ENCODE assay signal across 11 mouse cellular contexts in genomic region chr17:26101478-26101877, GRCm38 (mm10). TPM values are rescaled to one million over a fixed set of nuclear protein-coding genes. Genes with fewer than 3 reads are reported as not detected.
DNase-seq lines count a peak whose midpoint lies in the region.
"Had no signal": no experiment of that assay in that cellular context is flagged by ENCODE, and none has a peak within 500 bp of the region (broad histone marks: within the 10 kb centered on the region; RNA-seq: fewer than 3 reads in every experiment).

No protein-coding gene starts in this region.

- H3K9me3 ChIP-seq in embryonic facial prominence, embryonic 10.5 days: no peaks in the 10 kb centered on the region
- H3K9me3 ChIP-seq: embryonic facial prominence, embryonic 12.5 days had no signal

- no peaks in the 10 kb centered on the region for H3K27me3 ChIP-seq in embryonic facial prominence, embryonic 10.5 days (replicated peaks; ENCODE audit: low read depth, poor library complexity, severe bottlenecking)
- H3K27me3 ChIP-seq: embryonic facial prominence, embryonic 12.5 days had no signal

- intact Hi-C loops in heart, postnatal 14 days (cut with DNase I): no loop called here

- no peak overlapping the region; the same call in 1 of the 2 replicates for H3K27ac ChIP-seq in embryonic facial prominence, embryonic 10.5 days (replicated peaks)
- H3K27ac ChIP-seq: embryonic facial prominence, embryonic 12.5 days had no signal

- DNase-seq in adrenal gland, adult 2 months: peak; percentile 32
- no peak for DNase-seq in adrenal gland, adult 18-20 months (ENCODE audit: low spot score in 2 of 2)
- peak; percentile 72 for DNase-seq in 3134 (ENCODE audit: extremely low read depth, insufficient read length, low spot score)
- peak; percentile 38 for DNase-seq in embryonic facial prominence, embryonic 10.5 days (ENCODE audit: low spot score)
- peak; percentile 76 to 93 for DNase-seq in kidney, postnatal 25 days
- no peak for DNase-seq in left cerebral cortex, adult 9 months (ENCODE audit: low spot score in 2 of 2)
- DNase-seq in layer of hippocampus, adult 9-10 months (ENCODE audit: low spot score): no peak
- no peak for DNase-seq in heart, postnatal 14 days
- DNase-seq: layer of hippocampus, postnatal 36 days; lung, postnatal 14 days had no signal

- H3K4me3 ChIP-seq in embryonic facial prominence, embryonic 10.5 days: no peak overlapping the region
- H3K4me3 ChIP-seq: embryonic facial prominence, embryonic 12.5 days had no signal

- WGBS in embryonic facial prominence, embryonic 10.5 days: 53% methylated on average over 4 of the region's 4 CpGs

- H3K4me1 ChIP-seq in embryonic facial prominence, embryonic 10.5 days: peaks cover 3% of the 10 kb centered on the region
- H3K4me1 ChIP-seq: embryonic facial prominence, embryonic 12.5 days had no signal

- H3K36me3 ChIP-seq in embryonic facial prominence, embryonic 10.5 days (replicated peaks): no peaks in the 10 kb centered on the region
- H3K36me3 ChIP-seq: embryonic facial prominence, embryonic 12.5 days had no signal

RNA-seq across cellular contexts. Expression of gene Nme4, which starts 6.1 kb away (rescaled TPM):
- total RNA-seq in adrenal gland, adult 2 months (2021): 1 to 10 TPM; 2.5 to 5.1 TPM
- polyA plus RNA-seq in adrenal gland, adult 2 months (2012; rRNA removed): 19.4 and 23.9 TPM in 2 replicates
- 1 to 10 TPM; 2.9 to 3.2 TPM for total RNA-seq in adrenal gland, adult 18-20 months (2021)
- 145 and 159 TPM in 2 replicates for polyA plus RNA-seq in embryonic facial prominence, embryonic 10.5 days (2016; fragmentation: Nextera tagmentation; extraction: Ambion mirVana)
- total RNA-seq in heart, postnatal 14 days (2021): 1 to 10 TPM; 3.1 to 3.6 TPM

RNA-seq across cellular contexts. Expression of gene Decr2, which starts 11.3 kb away (rescaled TPM):
- 10 to 100 TPM; 24.2 to 25.2 TPM for total RNA-seq in adrenal gland, adult 2 months (2021)
- 8.5 and 10.2 TPM in 2 replicates for polyA plus RNA-seq in adrenal gland, adult 2 months (2012; rRNA removed)
- total RNA-seq in adrenal gland, adult 18-20 months (2021): 10 to 100 TPM; 23.8 to 25.0 TPM
- 29.1 and 30.1 TPM in 2 replicates for polyA plus RNA-seq in embryonic facial prominence, embryonic 10.5 days (2016; fragmentation: Nextera tagmentation; extraction: Ambion mirVana)
- 10 to 100 TPM; 10.9 to 13.0 TPM for total RNA-seq in heart, postnatal 14 days (2021)

RNA-seq across cellular contexts. Expression of gene Tmem8, which starts 11.6 kb away (rescaled TPM):
- total RNA-seq in adrenal gland, adult 2 months (2021): 1 to 10 TPM; 7.8 to 8.4 TPM
- polyA plus RNA-seq in adrenal gland, adult 2 months (2012; rRNA removed): 25.4 and 26.9 TPM in 2 replicates
- 1 to 10 TPM; 6.4 to 7.6 TPM for total RNA-seq in adrenal gland, adult 18-20 months (2021)
- polyA plus RNA-seq in embryonic facial prominence, embryonic 10.5 days (2016; fragmentation: Nextera tagmentation; extraction: Ambion mirVana): 1.2 TPM in 2 replicates
- 1 to 10 TPM; 1.2 to 1.9 TPM for total RNA-seq in heart, postnatal 14 days (2021)

RNA-seq across cellular contexts. Expression of gene Mrpl28, which starts 21.8 kb away (rescaled TPM):
- 10 to 100 TPM; 77.7 to 87.8 TPM for total RNA-seq in adrenal gland, adult 2 months (2021)
- polyA plus RNA-seq in adrenal gland, adult 2 months (2012; rRNA removed): 78.6 and 81.4 TPM in 2 replicates
- total RNA-seq in adrenal gland, adult 18-20 months (2021): 10 to 100 TPM; 84.1 to 87.5 TPM
- 289 and 299 TPM in 2 replicates for polyA plus RNA-seq in embryonic facial prominence, embryonic 10.5 days (2016; fragmentation: Nextera tagmentation; extraction: Ambion mirVana)
- total RNA-seq in heart, postnatal 14 days (2021): 100 to 1,000 TPM; 100 to 115 TPM

RNA-seq across cellular contexts. Expression of gene Rab11fip3, which starts 32.1 kb away (rescaled TPM):
- total RNA-seq in adrenal gland, adult 2 months (2021): 10 to 100 TPM; 21.8 to 22.5 TPM
- polyA plus RNA-seq in adrenal gland, adult 2 months (2012; rRNA removed): 23.8 and 30.7 TPM in 2 replicates
- 10 to 100 TPM; 22.6 to 24.6 TPM for total RNA-seq in adrenal gland, adult 18-20 months (2021)
- 24.5 and 25.3 TPM in 2 replicates for polyA plus RNA-seq in embryonic facial prominence, embryonic 10.5 days (2016; fragmentation: Nextera tagmentation; extraction: Ambion mirVana)
- total RNA-seq in heart, postnatal 14 days (2021): 10 to 100 TPM; 22.7 to 25.3 TPM

Comparison
In these comparisons a context has a peak if more than half of its experiments do, and no peak if none do; other contexts are left out.
1. DNase-seq: peak in adrenal gland, adult 2 months (single experiment), 3134 (single experiment), embryonic facial prominence, embryonic 10.5 days (single experiment) and kidney, postnatal 25 days (2 of 2); none in adrenal gland, adult 18-20 months (0 of 2), left cerebral cortex, adult 9 months (0 of 2), layer of hippocampus, adult 9-10 months (single experiment) and heart, postnatal 14 days (0 of 2).